Mouse (Mus musculus): ENCODE results near the gene Pus7l. TPM values are rescaled to one million over a fixed set of nuclear protein-coding genes. Genes with fewer than 3 reads are reported as not detected.

The Pus7l gene
- polyA plus RNA-seq, 1 experiment, result 4.5 TPM

DNA sequence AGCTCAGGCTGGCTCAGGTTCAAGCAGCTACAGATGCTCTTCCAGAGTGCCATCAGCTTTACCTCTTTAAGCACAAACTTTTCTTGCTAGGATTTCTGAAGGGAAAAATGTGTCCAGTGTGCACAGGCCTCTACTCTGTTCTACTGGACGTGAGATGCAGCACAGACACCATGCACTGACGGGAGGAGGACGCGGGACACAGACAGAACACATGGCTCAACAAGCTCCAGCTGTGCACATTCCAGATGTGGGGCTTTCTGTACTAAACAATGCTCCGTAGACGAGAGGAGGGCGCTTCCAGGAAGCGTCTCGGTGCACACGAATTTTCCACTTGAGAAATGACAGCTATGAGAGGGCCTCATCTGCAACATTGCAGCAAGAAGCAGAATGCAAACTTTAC is 39.8 kb upstream of the Pus7l start:
- Histone ChIP-seq H3K4me3 (ENCODE audit: control insufficient read depth, low read depth, low read length) (no peak overlapping the region), H3K4me1 (ENCODE audit: control insufficient read depth, insufficient read depth, low read length) (no peaks in the 10 kb centered on the region), H3K27ac (ENCODE audit: control insufficient read depth, insufficient read depth, low read depth, low read length) (no peak overlapping the region), H3K36me3 (ENCODE audit: control insufficient read depth, insufficient read depth, low read length) (peaks cover 7% of the 10 kb centered on the region), H3K27me3 (ENCODE audit: control insufficient read depth, insufficient read depth, low read length) (no peaks in the 10 kb centered on the region)
- TF ChIP-seq CTCF (IDR thresholded peaks at IDR 0.05; ENCODE audit: control insufficient read depth, insufficient read depth, insufficient replicate concordance, low read depth, low read length) (no peak), POLR2A (IDR thresholded peaks at IDR 0.05; ENCODE audit: control insufficient read depth, low read depth, low read length) (no peak)

DNA sequence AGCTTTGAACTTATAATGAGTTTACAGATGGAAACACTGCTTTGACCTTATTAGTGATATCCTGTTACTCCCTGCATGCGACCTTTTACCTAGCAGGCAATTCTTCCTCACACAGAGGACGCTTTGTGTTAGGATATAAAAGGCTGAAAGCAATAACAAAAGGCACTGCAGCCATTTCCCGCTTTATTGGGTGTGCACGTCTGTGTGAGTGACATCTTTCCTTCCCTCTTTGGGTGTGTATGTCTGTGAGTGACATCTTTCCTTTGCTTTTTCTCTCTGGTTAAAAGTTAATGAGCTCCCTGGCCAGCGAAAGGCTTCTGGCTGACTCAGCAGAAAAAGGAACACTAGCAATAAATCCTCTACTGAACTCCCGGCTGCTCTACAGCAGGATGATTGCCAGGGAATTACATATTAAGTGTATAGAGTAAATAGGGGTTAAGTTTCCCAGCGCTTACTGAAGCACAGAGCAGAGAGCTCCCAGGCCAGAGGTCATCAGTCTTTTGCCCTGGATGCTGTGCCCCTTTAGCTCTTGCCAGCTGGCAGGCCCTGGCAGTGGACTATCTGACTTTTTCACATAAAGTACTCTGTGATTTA is 38.8 kb upstream of the Pus7l start:
- no peaks in the 10 kb centered on the region for H3K4me1 ChIP-seq (ENCODE audit: control insufficient read depth, insufficient read depth, low read length)
- peaks cover 7% of the 10 kb centered on the region for H3K36me3 ChIP-seq (ENCODE audit: control insufficient read depth, insufficient read depth, low read length)
- no peak for TF ChIP-seq POLR2A (IDR thresholded peaks at IDR 0.05; ENCODE audit: control insufficient read depth, low read depth, low read length)
- TF ChIP-seq CTCF (IDR thresholded peaks at IDR 0.05; ENCODE audit: control insufficient read depth, insufficient read depth, insufficient replicate concordance, low read depth, low read length), result no peak
- H3K4me3 ChIP-seq (ENCODE audit: control insufficient read depth, low read depth, low read length), result no peak overlapping the region
- H3K27ac ChIP-seq (ENCODE audit: control insufficient read depth, insufficient read depth, low read depth, low read length), result no peak overlapping the region
- H3K27me3 ChIP-seq (ENCODE audit: control insufficient read depth, insufficient read depth, low read length), result no peaks in the 10 kb centered on the region

DNA sequence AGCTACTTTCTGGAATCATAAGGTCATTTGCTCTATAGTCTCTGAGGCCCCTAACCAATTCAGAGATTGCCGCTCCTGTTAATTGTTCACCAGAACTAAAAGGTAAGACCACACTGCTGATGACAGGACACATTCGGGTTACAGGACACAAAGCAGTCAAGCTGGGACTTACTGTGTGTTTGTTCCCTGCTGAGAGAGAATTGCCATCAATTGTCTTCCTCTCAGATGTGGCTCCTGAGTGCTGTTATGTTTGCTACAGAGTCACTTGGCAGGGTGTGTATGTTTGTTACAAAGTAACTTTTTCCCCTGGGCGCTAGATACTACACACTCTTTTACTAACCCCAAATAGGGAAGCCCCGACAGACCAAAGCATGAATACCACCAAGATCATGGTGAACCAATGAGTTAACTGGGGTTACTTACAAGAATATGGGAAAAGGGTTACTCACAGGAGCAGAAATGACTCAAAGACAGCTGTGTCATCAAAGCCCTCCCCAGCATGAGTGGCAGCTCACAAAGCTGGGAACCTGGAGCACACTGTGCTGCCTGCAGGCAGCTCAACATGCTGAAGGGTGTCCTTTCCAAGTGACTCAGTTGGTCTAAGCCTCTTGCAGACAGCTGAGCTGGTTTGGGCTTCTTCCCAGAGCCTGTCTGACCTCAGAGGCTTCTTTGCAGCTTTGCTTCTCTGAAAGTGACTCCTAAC is 31.4 kb upstream of the Pus7l start:
- no peaks in the 10 kb centered on the region for H3K4me1 ChIP-seq (ENCODE audit: control insufficient read depth, insufficient read depth, low read length)
- H3K27ac ChIP-seq (ENCODE audit: control insufficient read depth, insufficient read depth, low read depth, low read length), result no peak overlapping the region
- H3K4me3 ChIP-seq (ENCODE audit: control insufficient read depth, low read depth, low read length), result no peak overlapping the region
- no peak for TF ChIP-seq POLR2A (IDR thresholded peaks at IDR 0.05; ENCODE audit: control insufficient read depth, low read depth, low read length)
- no peak for TF ChIP-seq CTCF (IDR thresholded peaks at IDR 0.05; ENCODE audit: control insufficient read depth, insufficient read depth, insufficient replicate concordance, low read depth, low read length)
- no peaks in the 10 kb centered on the region for H3K27me3 ChIP-seq (ENCODE audit: control insufficient read depth, insufficient read depth, low read length)
- no peaks in the 10 kb centered on the region; the same call in 1 of the 2 replicates for H3K36me3 ChIP-seq (ENCODE audit: control insufficient read depth, insufficient read depth, low read length)

DNA sequence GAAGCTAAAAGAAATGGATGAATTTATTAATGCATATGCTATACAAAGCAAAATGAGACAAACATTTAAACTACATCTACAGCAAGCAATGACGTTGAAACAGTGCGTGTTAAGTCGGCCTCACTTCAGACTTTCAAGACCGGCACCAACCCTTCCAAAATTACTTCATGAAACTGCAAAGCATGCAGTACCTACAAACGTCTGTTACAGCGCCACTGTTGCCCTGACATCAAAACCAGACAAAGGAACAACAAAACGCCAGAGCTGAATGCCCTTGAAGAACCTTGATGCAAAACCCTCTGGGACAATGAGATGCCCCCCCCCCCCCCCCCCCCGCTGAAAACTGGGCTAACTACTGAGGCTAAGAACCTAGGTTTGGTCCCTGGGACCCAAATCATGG is 29.4 kb upstream of the Pus7l start:
- H3K27ac ChIP-seq (ENCODE audit: control insufficient read depth, insufficient read depth, low read depth, low read length), result no peak overlapping the region
- no peaks in the 10 kb centered on the region for H3K4me1 ChIP-seq (ENCODE audit: control insufficient read depth, insufficient read depth, low read length)
- no peaks in the 10 kb centered on the region for H3K36me3 ChIP-seq (ENCODE audit: control insufficient read depth, insufficient read depth, low read length)
- no peaks in the 10 kb centered on the region for H3K27me3 ChIP-seq (ENCODE audit: control insufficient read depth, insufficient read depth, low read length)
- H3K4me3 ChIP-seq (ENCODE audit: control insufficient read depth, low read depth, low read length), result no peak overlapping the region
- TF ChIP-seq CTCF (IDR thresholded peaks at IDR 0.05; ENCODE audit: control insufficient read depth, insufficient read depth, insufficient replicate concordance, low read depth, low read length) (no peak), POLR2A (IDR thresholded peaks at IDR 0.05; ENCODE audit: control insufficient read depth, low read depth, low read length) (no peak)

DNA sequence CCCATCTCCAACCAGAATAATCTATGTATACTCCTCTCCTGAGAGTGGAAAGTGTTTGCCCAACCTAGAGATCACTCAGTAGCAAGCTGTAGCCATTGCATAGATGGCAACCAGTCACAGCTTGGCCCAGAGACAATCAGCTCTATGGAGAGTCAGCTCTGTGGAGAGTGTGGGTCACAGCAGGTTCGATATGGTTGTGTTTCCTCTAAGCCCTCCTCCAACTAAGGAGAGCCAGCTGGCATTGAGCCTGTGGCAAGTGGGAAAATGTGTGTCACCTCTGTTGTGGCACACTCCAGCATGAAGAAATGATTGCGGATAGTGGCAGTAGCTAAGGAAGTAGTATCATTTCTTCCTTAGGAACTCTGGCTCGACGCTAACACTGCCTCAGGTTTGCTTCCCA is 28.2 kb upstream of the Pus7l start:
- Histone ChIP-seq H3K4me3 (ENCODE audit: control insufficient read depth, low read depth, low read length) (no peak overlapping the region), H3K27me3 (ENCODE audit: control insufficient read depth, insufficient read depth, low read length) (no peaks in the 10 kb centered on the region), H3K36me3 (ENCODE audit: control insufficient read depth, insufficient read depth, low read length) (no peaks in the 10 kb centered on the region), H3K27ac (ENCODE audit: control insufficient read depth, insufficient read depth, low read depth, low read length) (no peak overlapping the region), H3K4me1 (ENCODE audit: control insufficient read depth, insufficient read depth, low read length) (no peaks in the 10 kb centered on the region)
- TF ChIP-seq POLR2A (IDR thresholded peaks at IDR 0.05; ENCODE audit: control insufficient read depth, low read depth, low read length) (no peak), CTCF (IDR thresholded peaks at IDR 0.05; ENCODE audit: control insufficient read depth, insufficient read depth, insufficient replicate concordance, low read depth, low read length) (no peak)

DNA sequence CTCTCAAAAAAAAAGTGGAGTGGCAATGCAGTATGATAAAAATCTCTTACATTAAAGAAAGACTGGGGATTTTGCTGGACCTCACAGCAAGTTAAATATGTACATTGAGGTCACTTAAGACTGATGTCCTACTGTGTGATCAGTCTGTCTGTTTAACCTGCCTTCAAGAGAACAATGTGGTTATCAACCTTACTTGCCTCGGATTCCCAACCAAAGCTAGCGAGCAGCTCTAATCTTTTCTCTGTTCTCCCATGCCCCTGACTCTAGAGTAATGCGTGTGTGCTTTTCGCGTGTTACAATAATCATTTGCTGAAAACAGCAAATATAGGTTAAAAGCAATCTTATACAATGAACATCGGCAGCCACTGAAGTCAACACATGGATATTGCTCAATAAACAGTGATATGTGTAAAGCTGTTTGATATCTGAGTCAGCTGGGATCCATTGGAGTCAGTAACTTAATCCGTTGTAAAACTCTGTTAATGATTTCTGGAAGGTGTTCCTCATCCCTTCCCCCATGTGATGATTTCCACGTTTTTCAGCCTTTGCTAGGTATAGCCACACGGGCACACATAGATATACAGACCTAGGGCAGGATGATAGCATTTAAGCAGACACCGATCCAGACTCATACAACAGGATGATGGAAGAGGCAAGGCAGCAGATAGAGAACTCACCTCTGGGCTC is 25.3 kb upstream of the Pus7l start:
- no peaks in the 10 kb centered on the region for H3K4me1 ChIP-seq (ENCODE audit: control insufficient read depth, insufficient read depth, low read length)
- H3K27me3 ChIP-seq (ENCODE audit: control insufficient read depth, insufficient read depth, low read length), result no peaks in the 10 kb centered on the region
- H3K4me3 ChIP-seq (ENCODE audit: control insufficient read depth, low read depth, low read length), result no peak overlapping the region
- TF ChIP-seq CTCF (IDR thresholded peaks at IDR 0.05; ENCODE audit: control insufficient read depth, insufficient read depth, insufficient replicate concordance, low read depth, low read length) (no peak), POLR2A (IDR thresholded peaks at IDR 0.05; ENCODE audit: control insufficient read depth, low read depth, low read length) (no peak)
- H3K36me3 ChIP-seq (ENCODE audit: control insufficient read depth, insufficient read depth, low read length), result no peaks in the 10 kb centered on the region
- H3K27ac ChIP-seq (ENCODE audit: control insufficient read depth, insufficient read depth, low read depth, low read length), result no peak overlapping the region

DNA sequence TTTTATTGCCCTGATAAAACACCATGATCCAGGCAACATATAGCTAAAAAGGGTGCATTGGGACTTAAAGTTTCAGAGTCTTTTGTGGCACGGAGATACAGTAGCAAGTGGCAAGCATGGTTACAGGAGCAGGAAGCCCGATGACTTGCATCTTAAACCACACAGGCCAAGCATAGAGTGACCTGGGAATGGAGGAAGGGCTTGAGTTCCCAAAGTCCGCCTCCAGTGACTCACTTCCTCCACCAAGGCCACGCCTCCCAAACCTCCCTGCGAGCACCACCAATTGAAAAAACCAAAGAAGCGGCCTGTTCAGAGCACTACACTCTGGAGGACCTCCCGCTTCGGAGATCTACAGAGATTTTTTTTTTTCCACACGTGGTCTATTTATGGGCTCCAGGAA is 22.5 kb upstream of the Pus7l start:
- no peaks in the 10 kb centered on the region for H3K27me3 ChIP-seq (ENCODE audit: control insufficient read depth, insufficient read depth, low read length)
- H3K27ac ChIP-seq (ENCODE audit: control insufficient read depth, insufficient read depth, low read depth, low read length), result no peak overlapping the region
- H3K4me1 ChIP-seq (ENCODE audit: control insufficient read depth, insufficient read depth, low read length), result peaks cover 4% of the 10 kb centered on the region; the same call in 1 of the 2 replicates
- no peak overlapping the region for H3K4me3 ChIP-seq (ENCODE audit: control insufficient read depth, low read depth, low read length)
- TF ChIP-seq POLR2A (IDR thresholded peaks at IDR 0.05; ENCODE audit: control insufficient read depth, low read depth, low read length) (no peak), CTCF (IDR thresholded peaks at IDR 0.05; ENCODE audit: control insufficient read depth, insufficient read depth, insufficient replicate concordance, low read depth, low read length) (no peak)
- H3K36me3 ChIP-seq (ENCODE audit: control insufficient read depth, insufficient read depth, low read length), result no peaks in the 10 kb centered on the region
